Mouse (Mus musculus) brown adipose tissue, adult 24 weeks (tissue): ENCODE data around the gene Hcst. TPM values are rescaled to one million over a fixed set of nuclear protein-coding genes. Genes with fewer than 3 reads are reported as not detected.
A peak's percentile ranks its signal among the peaks of the same experiment; 100 is the strongest.

Source experiments
- H3K27ac ChIP-seq: fragments of 200-500 bp; replicated peaks from 2 replicates; pipeline ENCODE4 v1.5.1; 2012; ENCODE audit warnings: low read depth, mild to moderate bottlenecking, low read length
- H3K4me1 ChIP-seq: fragments of 200-500 bp; 2 replicates; pipeline ENCODE4 v1.6.1; 2012; ENCODE audit warnings: low read length, mixed read lengths; ENCODE audit not compliant: control insufficient read depth, insufficient read depth, insufficient read length
- H3K4me3 ChIP-seq: fragments of 200-500 bp; 2 replicates; pipeline ENCODE4 v1.5.1; 2012; ENCODE audit warnings: low read depth, mild to moderate bottlenecking, low read length, moderate library complexity; ENCODE audit not compliant: insufficient read depth
- polyA plus RNA-seq: library from polyadenylated mRNA; stranded (reverse); fragments of >200 nt; gene quantifications from 2 replicates; pipeline ENCODE4 v1.2.4, GENCODE M21; 2012; ENCODE audit not compliant: missing spikeins, insufficient read depth, insufficient read length

The Hcst gene
- polyA plus RNA-seq, 1 experiment = 2.5 TPM

- H3K27ac ChIP-seq = no peak overlapping the region
- no peaks in the 10 kb centered on the region for H3K4me1 ChIP-seq
- H3K4me3 ChIP-seq = peak overlapping the region; percentile 66
These were observed 24.7 kb upstream of the Hcst start for GRCm38 (mm10) chr7:30444154-30444970.

DNA sequence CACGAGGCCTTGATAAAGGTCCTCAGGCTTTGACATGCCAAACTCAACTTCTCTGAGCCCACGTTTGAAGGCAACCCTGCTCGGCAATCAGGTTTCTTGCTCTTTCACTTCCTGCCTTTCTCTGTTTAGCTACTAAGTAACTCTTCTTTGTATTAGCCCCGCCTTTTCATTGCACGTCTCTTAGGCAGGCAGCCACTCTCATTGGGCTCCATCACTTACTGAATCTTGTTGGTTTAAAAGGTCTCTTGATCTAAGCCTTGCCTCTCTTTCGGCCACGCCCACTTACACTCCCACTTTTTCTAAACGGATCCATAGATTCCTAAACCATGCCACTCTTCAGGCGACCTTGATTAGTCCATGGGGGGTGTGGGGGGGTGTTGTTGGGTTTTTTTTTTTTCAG is 24.0 kb upstream of the Hcst start:
- Histone ChIP-seq H3K4me1 (no peaks in the 10 kb centered on the region), H3K27ac (no peak overlapping the region), H3K4me3 (no peak overlapping the region)

- Histone ChIP-seq H3K4me3 (no peak overlapping the region), H3K27ac (no peak overlapping the region), H3K4me1 (no peaks in the 10 kb centered on the region)
These were observed 21.0 kb upstream of the Hcst start for GRCm38 (mm10) chr7:30440697-30441096.

- H3K4me1 ChIP-seq = no peaks in the 10 kb centered on the region
- H3K4me3 ChIP-seq = no peak overlapping the region
- no peak overlapping the region for H3K27ac ChIP-seq
These were observed 20.1 kb upstream of the Hcst start for GRCm38 (mm10) chr7:30439734-30440133.

GRCm38 (mm10) chr7:30436879-30437278 is 17.2 kb upstream of the Hcst start:
- Histone ChIP-seq H3K27ac (no peak overlapping the region), H3K4me3 (no peak overlapping the region), H3K4me1 (no peaks in the 10 kb centered on the region)

GRCm38 (mm10) chr7:30435156-30435555 is 15.5 kb upstream of the Hcst start:
- Histone ChIP-seq H3K4me1 (no peaks in the 10 kb centered on the region), H3K4me3 (no peak overlapping the region), H3K27ac (no peak overlapping the region)

GRCm38 (mm10) chr7:30434701-30435100 is 15.0 kb upstream of the Hcst start:
- no peaks in the 10 kb centered on the region for H3K4me1 ChIP-seq
- no peak overlapping the region for H3K27ac ChIP-seq
- no peak overlapping the region for H3K4me3 ChIP-seq

- no peak overlapping the region for H3K4me3 ChIP-seq
- H3K4me1 ChIP-seq = no peaks in the 10 kb centered on the region
- H3K27ac ChIP-seq = no peak overlapping the region
These were observed 14.6 kb upstream of the Hcst start for GRCm38 (mm10) chr7:30434238-30434637.

GRCm38 (mm10) chr7:30431793-30432192 is 12.1 kb upstream of the Hcst start:
- no peak overlapping the region for H3K4me3 ChIP-seq
- no peaks in the 10 kb centered on the region for H3K4me1 ChIP-seq
- no peak overlapping the region for H3K27ac ChIP-seq

- no peak overlapping the region for H3K4me3 ChIP-seq
- no peaks in the 10 kb centered on the region for H3K4me1 ChIP-seq
These were observed 10.5 kb upstream of the Hcst start for GRCm38 (mm10) chr7:30430191-30430590.

GRCm38 (mm10) chr7:30429327-30429726 is 9.7 kb upstream of the Hcst start:
- Histone ChIP-seq H3K4me1 (no peaks in the 10 kb centered on the region), H3K27ac (no peak overlapping the region), H3K4me3 (no peak overlapping the region)

More at GRCm38 (mm10) chr7:30430191-30430590, 10.5 kb upstream of the Hcst start:
- H3K27ac ChIP-seq = no peak overlapping the region

- peak overlapping the region; percentile 60 for H3K4me3 ChIP-seq
- H3K4me1 ChIP-seq = no peaks in the 10 kb centered on the region
- H3K27ac ChIP-seq = peak overlapping the region; percentile 79
These were observed 3.5 kb upstream of the Hcst start for GRCm38 (mm10) chr7:30423071-30423641.

- Histone ChIP-seq H3K4me3 (peak overlapping the region; percentile 60), H3K27ac (peak overlapping the region; percentile 79), H3K4me1 (no peaks in the 10 kb centered on the region)
These were observed 2.9 kb upstream of the Hcst start for GRCm38 (mm10) chr7:30422560-30422959.

DNA sequence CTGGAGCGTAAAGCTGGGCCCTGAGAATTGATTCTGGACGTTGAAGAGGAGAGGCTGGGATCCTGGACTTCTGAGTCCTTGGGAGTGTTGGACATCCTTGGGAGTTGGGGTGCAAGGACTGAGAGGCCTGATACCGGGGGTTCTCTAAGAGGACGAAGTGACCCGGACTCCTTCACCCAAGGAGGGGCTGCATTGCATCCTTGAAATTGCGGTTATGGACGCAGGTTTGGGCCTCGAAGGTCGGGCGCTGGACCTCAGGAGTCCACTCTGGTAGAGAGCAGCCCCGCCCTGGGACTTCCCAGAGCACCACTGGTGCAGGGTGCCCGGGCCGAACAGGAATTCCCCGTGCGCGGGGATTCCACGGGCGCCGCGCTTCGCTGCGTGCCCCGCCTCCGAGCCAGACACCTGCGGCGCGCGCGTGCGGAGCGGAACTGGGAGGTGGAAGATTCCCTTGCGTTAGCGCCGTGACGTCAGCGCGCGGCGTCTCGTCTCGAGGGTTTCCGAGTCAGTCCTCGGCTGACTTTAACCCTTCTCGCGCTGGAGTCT is 2.3 kb upstream of the Hcst start:
- Histone ChIP-seq H3K4me3 (peak overlapping the region; percentile 60), H3K4me1 (no peaks in the 10 kb centered on the region), H3K27ac (peak overlapping the region; percentile 79)

DNA sequence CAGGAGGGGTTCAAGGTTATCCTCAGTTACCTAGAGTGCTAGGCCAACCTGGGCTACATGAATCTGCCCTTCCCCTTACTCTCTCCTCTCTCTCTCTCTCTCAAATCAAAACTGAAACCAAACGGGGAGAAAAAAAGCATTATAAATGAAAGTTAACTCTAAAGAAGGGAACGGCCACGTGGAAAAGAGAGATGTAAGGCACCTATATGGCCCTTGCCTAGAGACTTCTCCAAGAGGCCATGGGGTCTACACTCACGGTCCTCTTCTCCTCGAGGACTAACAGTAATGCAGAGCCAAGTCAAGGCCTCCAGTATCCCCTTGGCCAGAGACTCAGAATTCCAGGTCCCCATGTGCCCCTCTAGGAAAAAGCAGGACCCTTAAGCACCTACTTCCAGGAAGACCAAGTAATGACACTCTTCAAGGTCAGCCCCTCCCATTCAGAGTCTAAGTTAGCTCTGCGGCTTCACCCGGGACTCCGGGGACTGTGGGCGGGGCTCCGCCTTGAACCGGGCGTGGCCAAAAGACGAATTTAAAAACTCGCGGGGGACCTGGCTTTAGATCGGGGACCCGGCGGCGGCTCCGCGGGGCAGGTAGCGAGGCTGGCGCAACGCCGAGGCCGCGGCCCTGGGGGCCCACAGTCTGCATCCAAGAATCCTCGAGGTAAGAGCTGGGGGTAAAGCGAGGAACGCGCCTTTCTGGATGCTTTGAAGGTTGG is 1.7 kb upstream of the Hcst start, which contains the start of gene Nfkbid:
Gene Nfkbid, plus strand, starts transcription at position 558 of the 715 bp plus-strand sequence.
- H3K4me3 ChIP-seq = peak within 1 kb of the TSS; percentile 60
- H3K27ac ChIP-seq = peak within 1 kb of the TSS; percentile 79
- no peaks in the 10 kb centered on the region for H3K4me1 ChIP-seq
